17 mouse cellular contexts compared by ENCODE assay signal in the genomic region with DNA sequence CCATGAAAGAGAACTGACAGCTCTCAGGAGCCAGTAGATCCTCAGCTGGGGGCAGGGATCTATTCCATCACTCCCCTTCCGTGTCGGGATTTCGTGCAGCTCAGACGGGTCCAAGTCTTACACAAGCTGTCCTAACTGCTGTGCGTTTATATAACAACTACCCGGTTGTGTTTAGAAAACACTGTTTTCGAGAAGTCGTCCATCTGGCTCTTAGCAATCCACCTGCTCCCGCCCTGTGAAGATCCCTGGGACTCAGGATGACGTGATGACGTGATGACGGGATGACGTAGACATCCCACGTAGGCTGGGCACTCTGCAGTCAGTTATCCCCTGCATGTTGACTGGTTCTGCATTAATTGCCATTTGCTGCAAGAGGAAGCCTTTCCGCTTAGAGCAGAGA. TPM values are rescaled to one million over a fixed set of nuclear protein-coding genes. Genes with fewer than 3 reads are reported as not detected.
DNase-seq lines count a peak whose midpoint lies in the region; ATAC-seq lines count a peak whose summit lies in the region.
"Had no signal": no experiment of that assay in that cellular context is flagged by ENCODE, and none has a peak within 500 bp of the region (broad histone marks: within the 10 kb centered on the region; RNA-seq: fewer than 3 reads in every experiment).

No protein-coding gene starts in this region.

- no peaks in the 10 kb centered on the region for H3K9me3 ChIP-seq in forebrain, embryonic 15.5 days
- no peaks in the 10 kb centered on the region for H3K9me3 ChIP-seq in forebrain, embryonic 12.5 days
- H3K9me3 ChIP-seq: embryonic facial prominence, embryonic 12.5 days; hindbrain, embryonic 15.5 days had no signal

- H3K4me1 ChIP-seq in forebrain, embryonic 15.5 days: no peaks in the 10 kb centered on the region; the same call in 1 of the 2 replicates
- H3K4me1 ChIP-seq in forebrain, embryonic 12.5 days: no peaks in the 10 kb centered on the region
- H3K4me1 ChIP-seq: embryonic facial prominence, embryonic 12.5 days; hindbrain, embryonic 15.5 days had no signal

- 58% methylated on average over 15 of the region's 15 CpGs for WGBS in forebrain, embryonic 15.5 days
- 76% methylated on average over 15 of the region's 15 CpGs for WGBS in forebrain, embryonic 12.5 days

- H3K27me3 ChIP-seq in forebrain, embryonic 15.5 days: no peaks in the 10 kb centered on the region
- no peaks in the 10 kb centered on the region for H3K27me3 ChIP-seq in forebrain, embryonic 12.5 days
- H3K27me3 ChIP-seq: embryonic facial prominence, embryonic 12.5 days; hindbrain, embryonic 15.5 days had no signal

- peak; percentile 81 to 82 for DNase-seq in frontal cortex, adult 2 months (ENCODE audit: extremely low spot score in 1 of 2, low spot score in 1 of 2)
- DNase-seq in left cerebral cortex, adult 18-20 months (ENCODE audit: low spot score in 2 of 2): peak; percentile 83 to 86
- DNase-seq in right cerebral cortex, postnatal 4 days: peak; percentile 53
- DNase-seq in kidney, postnatal 4 days: no peak
- no peak for DNase-seq in lung, postnatal 25 days (ENCODE audit: low spot score)
- DNase-seq: cerebellum, postnatal 10 days; heart, adult 11 months; heart, postnatal 10 days; kidney, adult 9 months had no signal

- H3K36me3 ChIP-seq in forebrain, embryonic 15.5 days: no peaks in the 10 kb centered on the region
- H3K36me3 ChIP-seq in forebrain, embryonic 12.5 days (replicated peaks): no peaks in the 10 kb centered on the region
- H3K36me3 ChIP-seq: embryonic facial prominence, embryonic 12.5 days; hindbrain, embryonic 15.5 days had no signal

- no peak overlapping the region for H3K9ac ChIP-seq in forebrain, embryonic 15.5 days (replicated peaks)
- no peak overlapping the region for H3K9ac ChIP-seq in forebrain, embryonic 12.5 days
- H3K9ac ChIP-seq: embryonic facial prominence, embryonic 12.5 days; hindbrain, embryonic 15.5 days; liver, embryonic 14.5 days had no signal

- no peak overlapping the region; the same call in 1 of the 2 replicates for H3K27ac ChIP-seq in forebrain, embryonic 15.5 days (replicated peaks)
- H3K27ac ChIP-seq in forebrain, embryonic 12.5 days: no peak overlapping the region
- H3K27ac ChIP-seq: embryonic facial prominence, embryonic 12.5 days; hindbrain, embryonic 15.5 days; liver, embryonic 14.5 days; macrophage had no signal

- ATAC-seq in forebrain, embryonic 15.5 days (replicated peaks): peak; percentile 74
- ATAC-seq in forebrain, embryonic 12.5 days (ENCODE audit: low FRiP score): no peak
- ATAC-seq in erythroid progenitor cell, adult 5-6 weeks (replicated peaks; ENCODE audit: low FRiP score, poor library complexity, severe bottlenecking): no peak
- ATAC-seq: midbrain, embryonic 16.5 days had no signal

- H3K4me2 ChIP-seq in forebrain, embryonic 15.5 days (replicated peaks): no peak overlapping the region
- H3K4me2 ChIP-seq in forebrain, embryonic 12.5 days: no peak overlapping the region
- H3K4me2 ChIP-seq: embryonic facial prominence, embryonic 12.5 days; hindbrain, embryonic 15.5 days had no signal

- H3K4me3 ChIP-seq in forebrain, embryonic 15.5 days: no peak overlapping the region
- H3K4me3 ChIP-seq in forebrain, embryonic 12.5 days (replicated peaks): no peak overlapping the region
- H3K4me3 ChIP-seq: embryonic facial prominence, embryonic 12.5 days; hindbrain, embryonic 15.5 days had no signal

RNA-seq across cellular contexts. Expression of gene Cnp, which starts 10.4 kb away (rescaled TPM):
- polyA plus RNA-seq in forebrain, embryonic 15.5 days (2015; fragmentation: Nextera tagmentation; extraction: Ambion mirVana): 23.4 and 26.9 TPM in 2 replicates
- polyA plus RNA-seq in forebrain, embryonic 12.5 days (2016; fragmentation: Nextera tagmentation; extraction: Ambion mirVana): 19.4 and 23.4 TPM in 2 replicates
- polyA plus RNA-seq in frontal cortex, adult 2 months (2012; rRNA removed): 227 and 230 TPM in 2 replicates
- 100 to 1,000 TPM in 1 of 2 experiments, 10 to 100 TPM in 1; 92.4 to 131 TPM for total RNA-seq in left cerebral cortex, adult 18-20 months (2021)
- 3.6 and 23.1 TPM in 2 replicates for total RNA-seq in erythroid progenitor cell, adult 5-6 weeks (2015; ENCODE audit: low replicate concordance)
- 14.1 and 14.4 TPM in 2 replicates for total RNA-seq in erythroid progenitor cell, adult 5-6 weeks (2017; ENCODE audit: low replicate concordance)

RNA-seq across cellular contexts. Expression of gene Ttc25, which starts 18.9 kb away (rescaled TPM):
- 1.1 and 2.1 TPM in 2 replicates for polyA plus RNA-seq in forebrain, embryonic 15.5 days (2015; fragmentation: Nextera tagmentation; extraction: Ambion mirVana)
- polyA plus RNA-seq in forebrain, embryonic 12.5 days (2016; fragmentation: Nextera tagmentation; extraction: Ambion mirVana): 2.1 and 2.6 TPM in 2 replicates
- 1.5 and 2.0 TPM in 2 replicates for polyA plus RNA-seq in frontal cortex, adult 2 months (2012; rRNA removed)
- total RNA-seq in left cerebral cortex, adult 18-20 months (2021): 1 to 10 TPM in 1 of 2 experiments, under 1 TPM in 1; 0.98 to 1.5 TPM
- total RNA-seq in erythroid progenitor cell, adult 5-6 weeks (2015; ENCODE audit: low replicate concordance): not detected in 2 replicates
- total RNA-seq in erythroid progenitor cell, adult 5-6 weeks (2017; ENCODE audit: low replicate concordance): not detected in 2 replicates

RNA-seq across cellular contexts. Expression of gene Acly, which starts 36.5 kb away (rescaled TPM):
- polyA plus RNA-seq in forebrain, embryonic 15.5 days (2015; fragmentation: Nextera tagmentation; extraction: Ambion mirVana): 230 and 237 TPM in 2 replicates
- polyA plus RNA-seq in forebrain, embryonic 12.5 days (2016; fragmentation: Nextera tagmentation; extraction: Ambion mirVana): 320 and 356 TPM in 2 replicates
- polyA plus RNA-seq in frontal cortex, adult 2 months (2012; rRNA removed): 108 and 113 TPM in 2 replicates
- 100 to 1,000 TPM; 133 to 140 TPM for total RNA-seq in left cerebral cortex, adult 18-20 months (2021)
- total RNA-seq in erythroid progenitor cell, adult 5-6 weeks (2015; ENCODE audit: low replicate concordance): 17.6 and 38.2 TPM in 2 replicates
- 18.1 and 22.0 TPM in 2 replicates for total RNA-seq in erythroid progenitor cell, adult 5-6 weeks (2017; ENCODE audit: low replicate concordance)

RNA-seq across cellular contexts. Expression of gene Nkiras2, which starts 54.7 kb away (rescaled TPM):
- 90.5 and 91.3 TPM in 2 replicates for polyA plus RNA-seq in forebrain, embryonic 15.5 days (2015; fragmentation: Nextera tagmentation; extraction: Ambion mirVana)
- 87.1 and 90.2 TPM in 2 replicates for polyA plus RNA-seq in forebrain, embryonic 12.5 days (2016; fragmentation: Nextera tagmentation; extraction: Ambion mirVana)
- 23.5 and 27.3 TPM in 2 replicates for polyA plus RNA-seq in frontal cortex, adult 2 months (2012; rRNA removed)
- total RNA-seq in left cerebral cortex, adult 18-20 months (2021): 10 to 100 TPM; 11.7 to 13.0 TPM
- 17.2 and 18.0 TPM in 2 replicates for total RNA-seq in erythroid progenitor cell, adult 5-6 weeks (2015; ENCODE audit: low replicate concordance)
- 5.8 and 9.4 TPM in 2 replicates for total RNA-seq in erythroid progenitor cell, adult 5-6 weeks (2017; ENCODE audit: low replicate concordance)

RNA-seq across cellular contexts. Expression of gene Dnajc7, which starts 55.7 kb away (rescaled TPM):
- 294 and 295 TPM in 2 replicates for polyA plus RNA-seq in forebrain, embryonic 15.5 days (2015; fragmentation: Nextera tagmentation; extraction: Ambion mirVana)
- polyA plus RNA-seq in forebrain, embryonic 12.5 days (2016; fragmentation: Nextera tagmentation; extraction: Ambion mirVana): 299 and 310 TPM in 2 replicates
- polyA plus RNA-seq in frontal cortex, adult 2 months (2012; rRNA removed): 224 and 228 TPM in 2 replicates
- total RNA-seq in left cerebral cortex, adult 18-20 months (2021): 100 to 1,000 TPM; 258 to 267 TPM
- 79.3 and 93.5 TPM in 2 replicates for total RNA-seq in erythroid progenitor cell, adult 5-6 weeks (2015; ENCODE audit: low replicate concordance)
- 103 and 106 TPM in 2 replicates for total RNA-seq in erythroid progenitor cell, adult 5-6 weeks (2017; ENCODE audit: low replicate concordance)

Comparison
In these comparisons a context has a peak if more than half of its experiments do, and no peak if none do; other contexts are left out.
1. DNase-seq: peak in frontal cortex, adult 2 months (2 of 2), left cerebral cortex, adult 18-20 months (2 of 2) and right cerebral cortex, postnatal 4 days (single experiment); none in kidney, postnatal 4 days (0 of 2) and lung, postnatal 25 days (single experiment).